Mouse (Mus musculus) embryo, embryonic 11 days (tissue): Measurements from ENCODE around the gene Dusp19.

ENCODE experiments used
- DNase-seq: peaks from one replicate; pipeline ENCODE4 v3.0.0-alpha.2; 2015

The Dusp19 gene

DNA sequence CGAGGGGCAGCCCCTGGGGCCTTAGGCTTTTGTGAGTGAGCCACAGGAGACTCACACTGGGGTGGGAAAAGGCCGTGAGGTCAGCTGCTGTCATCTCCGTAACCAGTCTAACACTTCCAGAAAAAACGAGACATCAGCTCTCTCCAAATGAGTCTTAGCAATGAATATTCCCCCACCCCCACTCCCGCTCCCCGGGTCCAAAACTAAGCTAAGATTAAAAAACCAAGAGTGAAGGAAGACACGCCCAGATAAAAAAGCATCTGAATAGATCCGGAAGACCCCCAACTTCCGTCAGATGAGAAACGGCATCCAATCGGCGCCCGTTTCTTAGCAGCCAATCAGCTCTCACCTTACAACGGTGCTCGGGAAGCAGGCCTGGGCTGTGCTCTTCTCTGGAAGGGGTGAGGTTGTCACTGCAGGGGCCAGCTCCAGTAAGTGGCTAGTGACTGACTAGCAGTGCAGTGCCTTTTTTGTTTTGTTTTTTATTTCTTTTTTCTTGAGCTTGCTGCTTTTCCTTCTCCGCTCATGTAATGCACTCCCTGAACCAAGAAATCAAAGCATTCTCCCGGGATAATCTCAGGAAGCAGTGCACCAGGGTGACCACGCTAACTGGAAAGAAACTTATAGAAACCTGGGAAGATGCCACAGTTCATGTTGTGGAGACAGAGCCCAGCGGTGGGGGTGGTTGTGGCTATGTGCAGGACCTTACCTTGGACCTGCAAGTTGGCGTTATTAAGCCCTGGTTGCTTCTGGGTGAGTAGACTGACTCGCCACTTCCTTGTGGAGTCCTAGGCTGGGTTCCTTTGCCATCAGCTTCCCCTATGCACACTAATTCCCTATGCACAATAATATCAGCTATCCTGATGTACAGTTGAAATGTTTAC is at the start of gene Dusp19, which contains the start of gene Nup35:
Gene Dusp19 (plus strand): TSS at position 192 of the 884 bp plus-strand sequence.
Gene Nup35 (plus strand): TSS at position 383 of the 884 bp plus-strand sequence.
- peak; percentile 94 for DNase-seq

DNA sequence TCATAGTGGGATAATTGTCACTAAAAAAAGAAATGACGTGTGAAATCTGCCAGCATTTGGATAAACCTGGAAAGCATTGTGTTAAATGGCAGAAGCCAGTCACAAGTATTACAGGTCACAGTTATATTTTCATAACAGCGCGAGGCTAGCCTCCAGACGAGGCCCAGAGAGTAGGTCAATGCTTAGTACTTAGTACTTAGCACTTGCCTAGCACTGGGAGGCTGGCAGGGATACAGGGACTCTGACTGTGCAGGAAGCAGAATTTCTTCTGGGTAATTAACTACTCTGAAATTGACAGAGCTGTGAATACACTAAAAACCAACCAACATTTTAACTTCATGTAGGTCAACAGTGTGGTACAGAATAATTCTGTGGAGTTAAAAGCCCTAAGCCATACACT is 49.4 kb upstream of the Dusp19 start:
- no peak for DNase-seq

DNA sequence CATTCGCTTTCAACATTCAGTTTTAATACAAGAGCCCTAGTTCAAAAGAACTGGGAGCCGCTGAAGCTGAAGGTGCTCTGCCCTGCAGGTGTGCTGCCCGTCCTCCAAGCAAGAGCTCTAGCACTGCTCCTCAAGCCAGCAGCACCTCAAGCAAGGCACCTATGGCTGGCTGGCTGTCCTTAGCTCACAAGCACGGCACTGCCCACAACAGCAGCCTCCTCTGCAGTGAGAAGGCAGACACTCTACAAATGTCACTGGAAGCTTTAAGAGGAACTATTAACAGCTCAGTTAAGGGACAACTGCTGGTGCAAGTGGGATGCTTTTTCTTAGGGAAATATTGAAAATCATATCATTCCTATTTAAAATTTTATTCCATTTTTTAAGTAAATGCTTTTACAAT is 46.2 kb upstream of the Dusp19 start:
- DNase-seq: no peak

DNA sequence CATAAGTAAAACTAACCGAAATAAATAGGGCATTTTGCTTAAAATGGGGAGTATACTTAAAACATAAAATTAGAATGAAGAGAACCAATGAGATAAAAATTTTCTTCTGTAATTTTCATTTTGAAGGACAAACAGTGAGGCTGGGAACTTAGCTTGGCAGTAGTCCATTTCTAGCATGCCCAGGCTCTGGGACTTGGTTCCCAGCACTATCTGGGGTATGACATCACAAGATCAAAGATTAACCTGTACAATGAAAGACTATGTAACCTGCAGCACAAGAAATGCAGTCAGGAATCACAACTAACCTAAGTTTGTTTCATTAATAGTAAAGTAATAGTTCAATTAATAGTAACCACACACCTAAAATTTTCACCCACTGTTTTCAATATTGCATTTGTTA is 39.6 kb upstream of the Dusp19 start:
- DNase-seq: no peak

DNA sequence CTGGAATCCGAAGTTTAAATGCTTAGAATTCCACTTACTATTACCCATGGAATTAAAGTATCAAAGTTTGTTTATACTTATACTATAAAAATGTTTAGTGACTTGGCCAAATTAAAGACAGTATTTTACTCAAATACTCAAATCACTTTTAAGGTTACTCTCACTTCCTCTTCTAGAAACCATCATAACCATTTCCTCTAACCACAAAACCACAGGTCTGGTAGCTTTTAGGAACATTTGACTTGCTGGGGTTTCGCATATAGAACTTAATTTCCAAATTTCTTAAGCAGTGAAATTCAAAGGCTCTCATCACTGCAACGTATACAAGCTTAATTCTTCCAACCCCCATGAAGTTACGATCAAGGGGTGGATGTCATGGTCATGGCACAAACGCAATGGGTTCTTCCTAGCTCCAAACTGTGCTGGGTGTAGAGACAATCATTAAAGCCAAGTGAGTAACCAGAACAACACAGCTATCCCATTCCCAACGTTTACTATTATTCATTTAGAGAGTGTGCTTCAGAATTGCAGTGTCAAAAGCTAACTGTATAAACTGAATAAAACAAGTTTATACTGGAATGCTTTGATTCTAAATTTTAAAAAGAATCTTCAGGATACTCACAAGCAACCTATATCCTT is 37.5 kb upstream of the Dusp19 start:
- DNase-seq: no peak

DNA sequence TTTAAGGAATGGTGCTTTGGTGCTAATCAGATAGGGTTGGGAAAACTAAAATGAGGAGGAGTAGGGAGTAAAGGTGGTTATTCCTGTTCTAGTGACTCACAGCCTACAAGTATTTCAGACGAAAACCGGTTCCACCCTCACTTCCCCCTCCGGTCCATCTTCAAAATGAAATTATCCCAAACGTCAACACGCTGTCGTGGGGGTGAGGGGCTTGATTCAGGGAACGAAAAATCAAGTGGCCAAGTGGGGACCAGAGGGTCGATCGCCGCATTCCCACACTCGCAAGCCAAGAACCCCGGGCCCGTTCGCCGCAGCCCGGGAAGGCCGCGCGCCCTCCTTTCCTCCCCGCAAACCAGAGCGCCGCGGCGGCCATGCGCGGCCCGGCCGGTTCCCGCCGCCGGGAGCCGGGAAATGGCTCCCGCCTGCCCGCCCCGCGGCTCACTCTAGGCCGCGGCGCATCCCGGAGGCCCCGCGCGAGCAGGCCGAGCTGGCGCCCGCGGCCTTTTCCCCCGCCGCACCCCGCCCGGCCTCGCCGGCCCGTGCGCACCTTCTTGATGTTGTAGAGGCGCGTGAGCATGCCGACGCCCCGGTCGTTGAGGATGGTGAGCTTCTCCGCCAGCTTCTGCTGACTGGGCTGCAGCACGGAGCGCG is 36.4 kb upstream of the Dusp19 start:
- DNase-seq: peak; percentile 67

DNA sequence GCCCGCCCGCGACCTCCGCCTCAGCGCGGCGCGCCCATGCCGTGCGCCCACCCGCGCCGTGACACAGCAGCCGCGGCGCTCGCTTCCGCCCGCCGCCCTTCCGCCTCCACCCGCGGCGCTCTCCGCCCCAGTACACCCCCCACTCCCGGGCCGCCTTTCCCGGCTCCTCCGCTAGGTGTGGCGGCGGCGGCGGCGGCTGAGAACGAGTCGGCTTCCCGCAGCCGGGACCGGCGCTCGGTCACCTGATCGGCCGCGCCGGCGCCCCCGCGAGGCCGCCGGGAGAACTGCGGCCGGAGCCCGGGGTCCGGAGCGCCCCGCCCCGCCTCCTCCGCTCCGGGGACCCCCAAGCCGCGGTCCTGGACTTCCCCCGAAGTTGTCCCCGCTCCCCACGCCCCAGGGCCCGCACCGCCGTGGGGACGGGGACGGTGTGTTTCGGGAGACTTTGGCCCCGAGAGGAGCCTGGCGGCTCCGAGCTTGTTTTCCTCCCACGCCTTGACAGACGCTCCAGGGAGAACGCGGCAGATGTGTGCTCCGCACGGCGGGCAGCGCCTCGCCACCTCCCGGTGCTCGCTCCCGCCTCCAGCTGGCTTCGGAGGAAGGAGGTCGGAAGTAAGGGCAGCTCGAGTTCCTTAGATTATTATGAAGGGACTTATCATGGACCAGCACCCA is 35.7 kb upstream of the Dusp19 start, which contains the start of gene Nckap1:
Gene Nckap1 (minus strand): TSS at position 338 of the 669 bp plus-strand sequence.
- peak; percentile 91 for DNase-seq

DNA sequence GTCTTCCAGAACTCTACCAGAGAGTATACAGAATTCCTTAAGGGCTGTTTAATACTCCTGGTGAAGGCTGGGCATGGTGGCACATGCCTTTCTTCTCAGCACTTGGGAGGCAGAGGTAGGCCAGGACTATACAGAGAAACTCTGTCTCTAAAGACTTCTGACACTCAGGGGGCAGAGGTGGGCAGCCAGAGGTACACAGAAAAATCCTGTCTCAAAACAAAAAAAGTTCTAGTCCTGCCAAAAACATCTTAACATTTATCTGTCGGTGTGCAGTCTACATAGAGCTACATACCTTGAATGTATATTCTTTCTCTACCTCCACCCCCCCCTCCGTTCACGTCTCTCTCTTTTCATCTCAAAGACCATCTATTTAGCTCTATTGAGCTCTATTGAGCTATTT is 34.5 kb upstream of the Dusp19 start:
- DNase-seq: no peak

DNA sequence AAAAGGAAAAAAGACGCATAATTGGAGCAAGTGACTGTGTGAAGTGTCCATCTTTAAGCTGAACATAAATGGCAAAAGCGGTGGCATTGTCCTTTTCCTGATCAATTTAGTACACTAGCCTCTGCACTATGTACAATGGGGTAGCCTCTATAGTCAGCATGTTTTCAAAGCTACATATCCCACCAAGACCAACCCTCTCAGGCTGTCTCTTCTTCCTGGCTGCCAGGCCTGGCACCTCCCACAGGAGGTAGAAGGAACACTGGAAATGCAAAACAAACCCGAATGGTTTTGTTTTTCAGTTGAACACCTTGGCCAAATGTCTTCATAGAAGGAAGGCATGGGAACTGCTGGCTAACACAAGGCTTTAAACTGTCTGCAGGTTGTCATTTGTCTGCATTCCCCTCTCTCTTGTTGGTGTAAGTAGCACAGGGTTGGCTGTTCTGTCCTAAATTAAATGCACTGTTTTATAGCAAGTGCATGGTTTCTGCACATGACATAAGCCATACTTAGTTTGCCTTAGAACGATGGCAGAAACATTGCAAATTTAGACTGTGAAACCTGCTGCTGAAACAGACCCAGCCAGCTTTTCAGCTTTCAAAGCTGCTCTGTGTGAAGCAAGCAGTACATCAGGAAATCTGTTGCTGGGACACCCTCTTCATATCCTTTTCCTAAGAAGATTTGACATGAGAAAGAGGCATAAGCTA is 22.5 kb upstream of the Dusp19 start:
- DNase-seq: no peak

DNA sequence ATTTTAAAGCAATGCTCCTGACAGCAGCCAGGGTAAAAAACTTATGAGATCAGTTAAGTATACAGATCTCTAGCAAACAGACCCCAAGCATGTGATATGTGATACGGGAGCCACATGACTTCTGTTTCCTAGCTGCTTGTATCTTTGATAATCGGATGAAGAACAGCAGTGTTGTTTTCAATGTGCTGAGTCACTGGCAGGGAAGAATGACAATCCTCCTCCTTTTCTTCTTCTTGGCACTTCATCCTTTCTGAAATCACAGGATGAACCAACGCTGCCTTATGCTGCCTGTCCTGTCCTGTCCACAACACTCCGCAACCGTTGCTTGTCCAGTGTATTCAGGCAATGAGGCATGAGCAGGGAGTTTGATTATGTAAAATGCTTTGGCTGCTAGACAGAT is 19.9 kb upstream of the Dusp19 start:
- no peak for DNase-seq

DNA sequence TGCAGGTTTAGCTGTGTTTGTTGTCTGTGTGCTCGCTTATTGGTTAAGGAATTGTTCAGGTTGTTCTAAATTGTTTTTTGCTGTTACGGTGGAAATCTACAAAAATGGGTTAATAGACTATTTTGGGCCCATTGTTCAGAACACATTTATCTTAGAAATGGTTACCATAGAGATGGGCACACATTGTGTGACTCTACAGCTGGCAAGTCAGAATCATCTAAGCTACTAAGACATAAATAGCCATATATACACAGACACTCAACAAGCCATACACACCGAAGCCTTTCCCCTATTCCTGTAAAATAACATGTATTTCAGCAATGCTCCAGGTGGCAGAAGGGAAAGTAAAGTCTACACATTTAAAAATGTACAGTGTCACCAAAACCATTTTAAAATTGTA is 17.0 kb upstream of the Dusp19 start:
- DNase-seq: no peak

DNA sequence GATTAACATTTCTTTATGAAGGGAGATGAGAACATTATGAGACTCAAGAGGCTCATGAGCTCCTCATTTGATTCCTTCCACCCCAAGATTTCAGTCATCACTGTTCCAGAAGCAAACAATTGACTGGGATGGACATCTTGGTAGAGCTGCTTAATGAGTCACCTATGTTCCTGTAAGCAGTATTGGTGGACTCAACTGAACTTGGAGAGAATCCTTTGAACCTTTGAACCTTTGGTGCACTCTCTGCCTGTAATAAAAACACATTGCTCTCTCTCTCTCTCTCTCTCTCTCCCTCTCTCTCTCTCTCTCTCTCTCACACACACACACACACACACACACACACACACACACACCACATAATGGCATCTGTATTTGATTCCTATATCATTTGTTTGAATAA is 16.2 kb upstream of the Dusp19 start:
- DNase-seq: no peak

DNA sequence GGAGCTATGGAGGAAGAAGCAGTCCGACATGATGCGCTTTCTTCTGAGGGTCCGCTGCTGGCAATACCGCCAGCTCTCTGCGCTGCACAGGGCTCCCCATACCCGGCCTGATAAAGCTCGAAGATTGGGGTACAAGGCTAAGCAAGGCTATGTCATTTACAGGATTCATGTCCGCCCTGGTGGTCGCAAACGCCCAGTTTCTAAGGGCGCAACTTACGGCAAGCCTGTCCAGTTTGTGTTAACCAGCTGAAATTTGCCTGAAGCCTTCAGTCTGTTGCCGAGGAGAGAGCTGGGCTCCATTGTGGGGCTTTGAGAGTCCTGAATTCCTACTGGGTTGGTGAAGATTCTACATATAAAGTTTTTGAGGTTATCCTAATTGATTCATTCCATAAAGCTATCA is 14.1 kb upstream of the Dusp19 start:
- DNase-seq: no peak

DNA sequence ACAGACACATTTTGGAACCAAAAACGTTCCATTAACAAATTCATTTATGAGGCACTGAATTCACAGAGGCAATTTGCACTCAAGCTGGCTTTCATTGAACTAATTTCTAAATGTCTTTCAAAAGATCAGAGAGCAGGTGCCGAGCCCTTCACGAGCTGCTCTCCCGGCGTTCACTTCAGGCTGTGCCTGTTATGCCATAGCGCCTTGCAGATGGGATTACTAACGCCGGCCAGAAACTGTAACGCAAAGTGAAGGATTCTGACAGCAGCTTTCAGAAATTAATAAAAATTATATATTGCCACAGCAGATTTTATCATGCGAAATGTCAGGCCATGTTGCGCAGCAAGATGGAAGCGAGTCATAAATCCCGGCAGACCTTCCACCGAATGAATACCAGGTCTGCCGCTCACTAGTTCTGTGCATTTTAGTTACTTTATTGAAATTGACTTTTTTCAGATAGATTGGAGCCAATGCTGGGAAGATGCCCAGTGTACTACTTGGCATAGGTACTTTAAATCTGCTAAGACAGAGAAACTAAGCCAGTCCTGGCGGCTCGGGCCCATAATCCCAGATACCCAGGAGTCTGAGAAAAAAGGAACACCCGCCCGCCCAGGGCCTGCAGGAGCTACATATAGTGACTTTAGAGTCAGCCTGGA is 12.9 kb upstream of the Dusp19 start:
- no peak for DNase-seq

DNA sequence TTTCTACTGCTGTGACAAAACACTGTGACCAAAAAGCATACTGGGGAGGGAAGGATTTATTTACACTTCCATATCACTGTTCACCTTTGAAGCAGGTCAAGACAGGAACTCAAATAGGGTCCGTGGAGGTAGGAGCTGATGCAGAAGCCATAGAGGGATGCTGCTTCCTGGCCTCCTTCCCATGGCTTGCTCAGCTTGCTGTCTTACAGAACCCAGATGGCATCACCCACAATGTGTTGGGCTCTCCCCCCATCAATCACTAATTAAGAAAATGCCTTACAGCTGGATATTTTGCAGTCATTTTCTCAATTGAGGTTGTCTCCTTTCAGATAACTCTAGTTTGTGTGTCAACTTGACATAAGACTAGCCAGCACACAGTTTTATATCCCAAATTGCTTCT is 4.6 kb upstream of the Dusp19 start:
- DNase-seq: no peak

DNA sequence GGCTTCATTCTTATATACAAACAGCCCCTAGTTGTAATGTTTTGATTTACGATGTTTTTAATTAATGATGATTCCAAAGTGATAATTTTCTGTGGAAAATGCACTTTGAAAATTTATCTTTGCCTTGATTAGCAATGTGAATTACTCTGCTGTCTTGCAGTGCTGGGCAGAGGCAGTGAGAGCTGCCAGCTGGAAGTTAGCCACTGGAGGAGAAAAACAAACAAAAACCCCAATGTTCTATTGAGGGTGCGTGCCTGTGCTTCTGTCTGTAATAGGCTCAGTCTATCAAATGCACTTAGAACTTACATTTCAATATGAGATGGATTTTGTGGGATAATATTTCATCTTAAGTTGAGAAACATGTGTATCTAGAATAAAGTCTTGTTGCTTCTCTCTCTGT is 4.0 kb upstream of the Dusp19 start:
- DNase-seq: no peak

DNA sequence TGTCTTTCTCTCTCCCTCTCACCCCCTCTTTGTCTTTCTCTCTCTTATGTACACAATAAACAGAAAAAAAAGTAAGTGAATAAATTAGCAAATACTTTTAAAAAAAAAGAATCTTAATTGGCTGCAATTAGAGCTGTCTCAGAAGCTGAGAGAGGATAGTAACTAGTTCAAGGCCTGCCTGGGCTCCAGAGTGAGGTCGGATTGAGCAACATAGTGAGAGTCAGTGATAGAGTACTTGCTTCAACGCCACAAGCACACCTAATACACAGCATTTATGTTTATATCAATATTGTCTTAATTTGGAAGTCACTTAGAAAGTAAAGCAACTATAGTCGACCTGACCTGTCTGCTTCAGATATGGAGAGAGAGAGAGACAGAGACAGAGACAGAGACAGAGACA is 2.1 kb downstream of the Dusp19 start:
- no peak for DNase-seq

DNA sequence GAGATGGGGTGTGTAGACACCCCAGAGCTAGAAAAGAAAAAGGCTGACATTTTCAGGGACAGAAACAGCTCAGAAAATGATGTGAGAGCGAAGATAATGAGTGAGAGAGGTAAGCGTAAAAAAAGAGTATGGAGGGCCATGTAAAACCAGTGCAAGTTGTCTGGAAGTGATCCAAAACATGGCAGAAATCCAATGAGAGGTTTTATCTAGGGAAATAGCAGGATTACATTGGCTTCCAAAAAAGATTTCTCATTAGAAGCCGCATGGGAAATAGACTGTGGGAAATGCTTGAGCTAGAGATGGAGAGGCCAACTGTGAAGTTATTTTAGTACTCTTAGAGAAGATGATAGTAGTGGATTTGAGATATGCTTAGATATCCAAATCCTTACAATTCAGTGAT is 5.1 kb downstream of the Dusp19 start:
- no peak for DNase-seq

DNA sequence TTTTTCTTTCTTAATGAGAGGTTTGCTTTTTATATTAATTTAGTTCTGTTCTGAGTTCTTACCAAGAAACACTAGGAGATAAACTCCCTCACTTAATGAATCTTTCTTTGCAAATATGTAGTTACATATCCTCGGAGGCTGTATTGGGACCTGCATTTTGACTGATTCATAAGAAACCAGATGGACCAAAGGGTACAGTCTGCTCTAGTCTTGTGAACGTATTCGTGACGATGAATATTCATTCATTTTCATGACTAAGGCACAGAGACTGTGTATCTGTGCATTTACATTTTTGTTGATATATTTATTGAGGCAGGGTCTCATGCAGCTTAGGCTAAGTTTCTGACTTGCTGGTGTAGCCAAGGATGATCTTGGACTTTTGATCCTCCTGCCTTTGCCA is 7.7 kb downstream of the Dusp19 start:
- DNase-seq: no peak

DNA sequence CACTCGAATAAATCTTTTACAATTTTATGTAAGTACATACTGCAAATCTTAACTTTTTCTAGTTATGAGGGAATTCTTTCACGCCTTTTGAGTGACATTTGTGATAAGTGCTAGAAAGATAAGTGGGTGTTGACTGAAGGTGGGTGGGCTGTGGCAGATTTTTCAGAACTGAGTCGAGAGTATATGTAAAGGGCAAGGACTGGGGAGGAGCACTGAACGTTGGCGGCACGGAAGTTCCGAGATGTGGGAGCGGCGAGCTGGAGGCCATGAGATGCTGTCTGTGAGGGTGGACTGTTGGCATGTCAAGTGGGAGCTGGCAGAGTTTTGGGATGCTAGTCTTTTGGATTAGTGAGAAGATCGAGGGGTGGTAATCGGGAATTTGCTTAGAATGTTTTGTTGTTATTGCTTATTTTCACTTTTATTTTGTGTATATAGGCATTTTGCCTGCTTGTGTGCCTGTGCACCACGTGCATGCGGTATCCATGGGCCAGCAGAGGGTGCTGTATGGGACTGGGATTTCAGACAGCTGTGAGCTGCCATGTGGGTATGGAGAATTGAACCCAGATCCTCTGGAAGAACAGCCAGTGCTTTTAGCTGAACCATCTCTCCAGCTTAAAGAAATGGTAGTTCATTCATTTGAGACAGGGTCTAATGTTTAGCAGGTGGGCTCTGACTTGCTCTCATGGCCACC is 15.6 kb downstream of the Dusp19 start:
- DNase-seq: no peak
